In the genomic region with DNA sequence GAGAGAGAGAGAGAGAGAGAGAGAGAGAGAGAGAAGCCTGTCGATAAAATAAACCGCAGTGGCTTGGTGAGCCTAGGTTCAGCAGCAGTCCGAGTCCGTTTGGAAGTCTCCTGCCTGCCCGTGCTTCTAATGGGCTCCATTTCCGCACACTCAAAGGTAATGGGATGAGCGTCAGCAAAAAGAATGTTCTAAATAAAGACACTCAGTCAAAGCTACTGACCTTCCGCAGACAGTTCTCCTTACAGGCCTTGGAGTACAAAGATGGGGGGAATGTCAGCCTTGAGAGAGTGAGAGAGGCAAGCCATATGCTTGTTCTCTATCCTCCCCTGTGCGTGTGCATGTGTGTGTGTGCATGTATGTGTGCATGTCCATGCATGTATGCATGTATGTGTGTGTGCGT, we compare ENCODE assay signal across 19 mouse cellular contexts. TPM values are rescaled to one million over a fixed set of nuclear protein-coding genes. Genes with fewer than 3 reads are reported as not detected.
A peak's percentile ranks its signal among the peaks of the same experiment; 100 is the strongest.
DNase-seq lines count a peak whose midpoint lies in the region; ATAC-seq and TF ChIP-seq lines count a peak whose summit lies in the region.
"Had no signal": no experiment of that assay in that cellular context is flagged by ENCODE, and none has a peak within 500 bp of the region (broad histone marks: within the 10 kb centered on the region; RNA-seq: fewer than 3 reads in every experiment).

No protein-coding gene starts in this region.

- no peaks in the 10 kb centered on the region for H3K27me3 ChIP-seq in heart, adult 2 months (ENCODE audit: control insufficient read depth, insufficient read depth, low read length)
- no peaks in the 10 kb centered on the region for H3K27me3 ChIP-seq in heart, embryonic 13.5 days (replicated peaks)
- no peaks in the 10 kb centered on the region for H3K27me3 ChIP-seq in liver, embryonic 13.5 days
- no peaks in the 10 kb centered on the region for H3K27me3 ChIP-seq in liver, embryonic 11.5 days (replicated peaks; ENCODE audit: control insufficient read depth, insufficient read depth, low read length)
- no peaks in the 10 kb centered on the region for H3K27me3 ChIP-seq in heart, postnatal 0 days (ENCODE audit: control insufficient read depth, insufficient read depth, low read length)
- H3K27me3 ChIP-seq: forebrain, embryonic 15.5 days; hindbrain, embryonic 12.5 days had no signal

- peak overlapping the region; percentile 31; the same call in 1 of the 2 replicates for H3K27ac ChIP-seq in heart, adult 2 months
- peak overlapping the region; percentile 81 for H3K27ac ChIP-seq in heart, embryonic 13.5 days (replicated peaks)
- peak overlapping the region; percentile 18; the same call in 1 of the 2 replicates for H3K27ac ChIP-seq in liver, embryonic 13.5 days
- no peak overlapping the region for H3K27ac ChIP-seq in liver, embryonic 11.5 days (ENCODE audit: low read depth, low read length)
- H3K27ac ChIP-seq in heart, postnatal 0 days (ENCODE audit: low read depth), result peak overlapping the region; percentile 77
- H3K27ac ChIP-seq: forebrain, embryonic 15.5 days; hindbrain, embryonic 12.5 days had no signal

- peak overlapping the region; percentile 33 for H3K4me2 ChIP-seq in heart, embryonic 13.5 days
- H3K4me2 ChIP-seq in liver, embryonic 13.5 days, result no peak overlapping the region
- H3K4me2 ChIP-seq in liver, embryonic 11.5 days, result no peak overlapping the region
- H3K4me2 ChIP-seq in heart, postnatal 0 days (ENCODE audit: low read depth, low read length), result peak overlapping the region; percentile 10; the same call in 1 of the 2 replicates
- H3K4me2 ChIP-seq: forebrain, embryonic 15.5 days; hindbrain, embryonic 12.5 days had no signal

- peaks cover 8% of the 10 kb centered on the region for H3K4me1 ChIP-seq in heart, adult 2 months (ENCODE audit: control insufficient read depth, insufficient read depth, low read length)
- H3K4me1 ChIP-seq in heart, embryonic 13.5 days, result peaks cover 53% of the 10 kb centered on the region
- H3K4me1 ChIP-seq in liver, embryonic 13.5 days (replicated peaks), result peaks cover 20% of the 10 kb centered on the region
- H3K4me1 ChIP-seq in liver, embryonic 11.5 days (replicated peaks; ENCODE audit: control insufficient read depth, insufficient read depth, low read length), result peaks cover 14% of the 10 kb centered on the region
- H3K4me1 ChIP-seq in heart, postnatal 0 days (ENCODE audit: control insufficient read depth, insufficient read depth), result peaks cover 46% of the 10 kb centered on the region
- H3K4me1 ChIP-seq: forebrain, embryonic 15.5 days had no signal

- no peak for TF ChIP-seq POLR2A in heart, adult 2 months (IDR thresholded peaks at IDR 0.05; ENCODE audit: insufficient read depth, low read depth, low read length)

- intact Hi-C loops in heart, adult 2 months (cut with DNase I), result no loop called here

- no peak overlapping the region for H3K9ac ChIP-seq in heart, adult 2 months (ENCODE audit: low read depth, low read length)
- H3K9ac ChIP-seq in heart, embryonic 13.5 days, result peak overlapping the region; percentile 34; the same call in 1 of the 2 replicates
- no peak overlapping the region for H3K9ac ChIP-seq in liver, embryonic 13.5 days
- H3K9ac ChIP-seq in liver, embryonic 11.5 days (ENCODE audit: low read depth, low read length), result no peak overlapping the region
- H3K9ac ChIP-seq in heart, postnatal 0 days (replicated peaks; ENCODE audit: low read depth, low read length), result no peak overlapping the region
- H3K9ac ChIP-seq: forebrain, embryonic 15.5 days; hindbrain, embryonic 12.5 days had no signal

- TF ChIP-seq CTCF in heart, adult 2 months (IDR thresholded peaks at IDR 0.05), result no peak
- TF ChIP-seq CTCF in heart, postnatal 0 days (IDR thresholded peaks at IDR 0.05; ENCODE audit: low read depth), result no peak

- no peaks in the 10 kb centered on the region for H3K9me3 ChIP-seq in heart, embryonic 13.5 days
- H3K9me3 ChIP-seq in liver, embryonic 13.5 days (replicated peaks), result no peaks in the 10 kb centered on the region
- H3K9me3 ChIP-seq in liver, embryonic 11.5 days (ENCODE audit: control insufficient read depth, low read length), result no peaks in the 10 kb centered on the region
- no peaks in the 10 kb centered on the region for H3K9me3 ChIP-seq in heart, postnatal 0 days (replicated peaks; ENCODE audit: control insufficient read depth, low read length)
- H3K9me3 ChIP-seq: forebrain, embryonic 15.5 days; hindbrain, embryonic 12.5 days had no signal

- no peak for ATAC-seq in heart, embryonic 13.5 days (ENCODE audit: extremely low read depth, insufficient number of reproducible peaks, low FRiP score, low TSS enrichment)
- no peak for ATAC-seq in liver, embryonic 13.5 days (ENCODE audit: low read depth)
- ATAC-seq in liver, embryonic 11.5 days (replicated peaks; ENCODE audit: low FRiP score), result no peak
- peak; percentile 13; the same call in 1 of the 2 replicates for ATAC-seq in heart, postnatal 0 days (ENCODE audit: insufficient read depth, low read depth)
- ATAC-seq: forebrain, embryonic 15.5 days; hindbrain, embryonic 16.5 days; inflammation-experienced regulatory T-cells, adult 6 months; intestine, postnatal 0 days had no signal

- no peak for DNase-seq in heart, adult 2 months
- DNase-seq in heart, adult 18-20 months, result no peak
- DNase-seq in heart, adult 9 months (ENCODE audit: low spot score in 2 of 2), result no peak
- no peak for DNase-seq in liver, embryonic 13.5 days
- no peak for DNase-seq in liver, embryonic 11.5 days (ENCODE audit: low spot score)
- DNase-seq in heart, postnatal 0 days (ENCODE audit: low spot score), result peak; percentile 74
- DNase-seq in cerebellum, adult 8-10 months, result no peak
- DNase-seq: adrenal gland, adult 2 months; adrenal gland, postnatal 25 days; cerebellum, adult 18-20 months; cerebellum, postnatal 10 days; gastrocnemius, postnatal 36 days; kidney, adult 8-10 months had no signal

- H3K79me2 ChIP-seq in heart, adult 2 months (replicated peaks; ENCODE audit: control insufficient read depth, insufficient read depth, low read length), result no peaks in the 10 kb centered on the region

- TF ChIP-seq EP300 in heart, adult 2 months (IDR thresholded peaks at IDR 0.05; ENCODE audit: insufficient read depth, low read depth, low read length), result no peak
- TF ChIP-seq EP300 in heart, postnatal 0 days (IDR thresholded peaks at IDR 0.05; ENCODE audit: low read depth), result no peak

- no peaks in the 10 kb centered on the region for H3K36me3 ChIP-seq in heart, adult 2 months (ENCODE audit: control insufficient read depth, insufficient read depth, low read length)
- no peaks in the 10 kb centered on the region for H3K36me3 ChIP-seq in heart, embryonic 13.5 days
- no peaks in the 10 kb centered on the region for H3K36me3 ChIP-seq in liver, embryonic 13.5 days
- H3K36me3 ChIP-seq in liver, embryonic 11.5 days (ENCODE audit: control insufficient read depth, insufficient read depth, low read length), result no peaks in the 10 kb centered on the region
- no peaks in the 10 kb centered on the region for H3K36me3 ChIP-seq in heart, postnatal 0 days (replicated peaks; ENCODE audit: control insufficient read depth, insufficient read depth, low read length)
- H3K36me3 ChIP-seq: forebrain, embryonic 15.5 days; hindbrain, embryonic 12.5 days had no signal

- 56% methylated on average over 10 of the region's 10 CpGs for WGBS in heart, adult 2 months
- WGBS in heart, embryonic 13.5 days, result 37% methylated on average over 10 of the region's 10 CpGs
- WGBS in liver, embryonic 13.5 days (ENCODE audit: insufficient replicate concordance), result 65% methylated on average over 10 of the region's 10 CpGs
- WGBS in liver, embryonic 11.5 days, result 57% methylated on average over 10 of the region's 10 CpGs
- 29% methylated on average over 10 of the region's 10 CpGs for WGBS in heart, postnatal 0 days

- no peak overlapping the region for H3K4me3 ChIP-seq in heart, adult 2 months
- H3K4me3 ChIP-seq in heart, embryonic 13.5 days, result no peak overlapping the region
- H3K4me3 ChIP-seq in liver, embryonic 13.5 days (replicated peaks), result no peak overlapping the region
- H3K4me3 ChIP-seq in liver, embryonic 11.5 days (ENCODE audit: low read depth, low read length), result no peak overlapping the region
- no peak overlapping the region for H3K4me3 ChIP-seq in heart, postnatal 0 days (ENCODE audit: low read depth, low read length)
- H3K4me3 ChIP-seq: forebrain, embryonic 15.5 days; hindbrain, embryonic 12.5 days had no signal

RNA-seq across cellular contexts. Expression of gene Dusp5, which starts 23.2 kb away (rescaled TPM):
- total RNA-seq in heart, adult 2 months (2021), result 1 to 10 TPM; 4.7 to 6.9 TPM
- 7.5 and 7.6 TPM in 2 replicates for polyA plus RNA-seq in heart, adult 2 months (2012; rRNA removed)
- total RNA-seq in heart, adult 18-20 months (2021), result 1 to 10 TPM; 3.3 to 4.2 TPM
- polyA plus RNA-seq in heart, embryonic 13.5 days (2015; fragmentation: Nextera tagmentation; extraction: Ambion mirVana), result 7.8 and 8.0 TPM in 2 replicates
- 2.6 and 2.8 TPM in 2 replicates for polyA plus RNA-seq in liver, embryonic 13.5 days (2015; fragmentation: Nextera tagmentation; extraction: Ambion mirVana)
- polyA plus RNA-seq in liver, embryonic 11.5 days (2014; fragmentation: Nextera tagmentation; extraction: Ambion mirVana), result 6.7 TPM in 2 replicates
- 15.9 and 20.8 TPM in 2 replicates for total RNA-seq in heart, postnatal 0 days (2014; rRNA removed; ENCODE audit: low replicate concordance)
- 8.0 and 9.6 TPM in 2 replicates for polyA plus RNA-seq in heart, postnatal 0 days (2015; fragmentation: Nextera tagmentation; extraction: Ambion mirVana)

Comparison
In these comparisons a context has a peak if more than half of its experiments do, and no peak if none do; other contexts are left out.
1. H3K4me2 ChIP-seq: peak in heart, embryonic 13.5 days (single experiment) and heart, postnatal 0 days (single experiment); none in liver, embryonic 13.5 days (single experiment) and liver, embryonic 11.5 days (single experiment).